ENCODE assay signal across 8 mouse cellular contexts in genomic region chr1:171503592-171504291, GRCm38 (mm10). TPM values are rescaled to one million over a fixed set of nuclear protein-coding genes. Genes with fewer than 3 reads are reported as not detected.
A peak's percentile ranks its signal among the peaks of the same experiment; 100 is the strongest.
DNase-seq lines count a peak whose midpoint lies in the region.

No protein-coding gene starts in this region.

- peaks cover 13% of the 10 kb centered on the region for H3K4me1 ChIP-seq in midbrain, embryonic 10.5 days

- no peaks in the 10 kb centered on the region for H3K27me3 ChIP-seq in midbrain, embryonic 10.5 days (ENCODE audit: low read depth, poor library complexity, severe bottlenecking)

- peak; percentile 64 for DNase-seq in T-cell, adult 2 months (ENCODE audit: low spot score)
- peak; percentile 60 for DNase-seq in cerebellum, adult 9-10 months
- peak; percentile 34 to 54 for DNase-seq in frontal cortex, postnatal 14 days (ENCODE audit: low spot score in 2 of 2)
- peak; percentile 83 for DNase-seq in induced T-regulatory cell, adult 2 months (ENCODE audit: low read depth)
- peak; percentile 58 for DNase-seq in left cerebral cortex, postnatal 4 days
- DNase-seq in midbrain, embryonic 10.5 days (ENCODE audit: low spot score): peak; percentile 79
- DNase-seq in right cerebral cortex, postnatal 36 days (ENCODE audit: low spot score in 2 of 2): peak; percentile 21 to 39
- no peak for DNase-seq in Muller cell, postnatal 12 days (ENCODE audit: inconsistent ontology term)

- H3K9me3 ChIP-seq in midbrain, embryonic 10.5 days (replicated peaks): no peaks in the 10 kb centered on the region

- peak overlapping the region; percentile 69 for H3K4me3 ChIP-seq in midbrain, embryonic 10.5 days

- H3K36me3 ChIP-seq in midbrain, embryonic 10.5 days: peaks cover 6% of the 10 kb centered on the region; the same call in 1 of the 2 replicates

- H3K27ac ChIP-seq in midbrain, embryonic 10.5 days (replicated peaks): peak overlapping the region; percentile 94

- intact Hi-C loops in left cerebral cortex, postnatal 4 days (cut with DNase I): loop anchor here (5.0 kb wide), 1 partner anchor 154 kb away; no protein-coding TSS in a partner anchor

- under 1% methylated on average over 53 of the region's 53 CpGs for WGBS in midbrain, embryonic 10.5 days

RNA-seq across cellular contexts. Expression of gene Alyref2, which starts 0.5 kb away (rescaled TPM):
- 10 to 100 TPM; 10.5 to 10.9 TPM for total RNA-seq in left cerebral cortex, postnatal 4 days (2021)
- polyA plus RNA-seq in midbrain, embryonic 10.5 days (2016; fragmentation: Nextera tagmentation; extraction: Ambion mirVana): 10.5 and 13.6 TPM in 2 replicates

RNA-seq across cellular contexts. Expression of gene Itln1, which starts 31.4 kb away (rescaled TPM):
- total RNA-seq in left cerebral cortex, postnatal 4 days (2021): not detected
- not detected in 2 replicates for polyA plus RNA-seq in midbrain, embryonic 10.5 days (2016; fragmentation: Nextera tagmentation; extraction: Ambion mirVana)

RNA-seq across cellular contexts. Expression of gene Cd244a, which starts 55.3 kb away (rescaled TPM):
- under 1 TPM; 0.08 to 0.22 TPM for total RNA-seq in left cerebral cortex, postnatal 4 days (2021)
- polyA plus RNA-seq in midbrain, embryonic 10.5 days (2016; fragmentation: Nextera tagmentation; extraction: Ambion mirVana): 0.06 TPM in 1 of 2 replicates, not detected in the other
